Mouse (Mus musculus) heart, adult 2 months (tissue): Measurements from ENCODE around the gene Galm.

ENCODE experiments used
- CTCF ChIP-seq: fragments of 200-600 bp; IDR thresholded peaks from 2 replicates; pipeline ENCODE4 v1.8.1; 2022; ENCODE audit warnings: antibody characterized with exemption, mild to moderate bottlenecking, moderate library complexity
- EP300 ChIP-seq: fragments of 200-500 bp; IDR thresholded peaks from 2 replicates; pipeline ENCODE4 v1.6.1; 2011; ENCODE audit warnings: low read depth, low read length, control low read depth; ENCODE audit not compliant: insufficient read depth
- POLR2A ChIP-seq: fragments of 200-500 bp; IDR thresholded peaks from 2 replicates; pipeline ENCODE4 v1.6.1; 2011; ENCODE audit warnings: mild to moderate bottlenecking, low read depth, low read length, control low read depth; ENCODE audit not compliant: insufficient read depth

GRCm38 (mm10) chr17:80131431-80131766, 4.1 kb downstream of the Galm start:
- TF ChIP-seq EP300 = no peak
- no peak for TF ChIP-seq POLR2A
- no peak for TF ChIP-seq CTCF
